Comparison of ENCODE assay signal across 13 mouse cellular contexts in genomic region chr6:72729831-72730559, GRCm38 (mm10). TPM values are rescaled to one million over a fixed set of nuclear protein-coding genes. Genes with fewer than 3 reads are reported as not detected.
DNase-seq lines count a peak whose midpoint lies in the region; ATAC-seq and TF ChIP-seq lines count a peak whose summit lies in the region.
"Had no signal": no experiment of that assay in that cellular context is flagged by ENCODE, and none has a peak within 500 bp of the region (broad histone marks: within the 10 kb centered on the region; RNA-seq: fewer than 3 reads in every experiment).

No protein-coding gene starts in this region.

- 0 out of 2 replicates have a peak, but pooled peaks cover 7% of the 10 kb centered on the region for H3K4me1 ChIP-seq in lung, embryonic 14.5 days (ENCODE audit: insufficient read depth)
- peaks cover 51% of the 10 kb centered on the region for H3K4me1 ChIP-seq in forebrain, embryonic 12.5 days
- peaks cover 8% of the 10 kb centered on the region for H3K4me1 ChIP-seq in hindbrain, postnatal 0 days (ENCODE audit: insufficient read depth, low read length)
- peaks cover 41% of the 10 kb centered on the region for H3K4me1 ChIP-seq in neural tube, embryonic 12.5 days

- WGBS in lung, embryonic 14.5 days, result 69% methylated on average over 14 of the region's 14 CpGs
- WGBS in forebrain, embryonic 12.5 days, result 18% methylated on average over 14 of the region's 14 CpGs
- WGBS in hindbrain, postnatal 0 days, result 30% methylated on average over 14 of the region's 14 CpGs
- 43% methylated on average over 14 of the region's 14 CpGs for WGBS in neural tube, embryonic 12.5 days

- H3K4me2 ChIP-seq in lung, embryonic 14.5 days, result no peak overlapping the region
- peak overlapping the region; percentile 29 for H3K4me2 ChIP-seq in forebrain, embryonic 12.5 days
- no peak overlapping the region for H3K4me2 ChIP-seq in hindbrain, postnatal 0 days (ENCODE audit: low read depth, low read length)
- H3K4me2 ChIP-seq in neural tube, embryonic 12.5 days (replicated peaks), result peak overlapping the region; percentile 36
- H3K4me2 ChIP-seq: liver, embryonic 15.5 days had no signal

- no peak for DNase-seq in lung, embryonic 14.5 days
- DNase-seq in lung, postnatal 4 days, result no peak
- no peak for DNase-seq in hindbrain, postnatal 0 days (ENCODE audit: low spot score)
- DNase-seq in frontal cortex, postnatal 25 days (ENCODE audit: low spot score in 2 of 2), result no peak
- DNase-seq in MN1 (ENCODE audit: low spot score), result no peak
- no peak for DNase-seq in right cerebral cortex, postnatal 4 days
- DNase-seq: B cell, adult 2 months; kidney, postnatal 10 days had no signal

- H3K9me3 ChIP-seq in lung, embryonic 14.5 days (ENCODE audit: low read depth, low read length), result no peaks in the 10 kb centered on the region
- peaks cover 6% of the 10 kb centered on the region; the same call in 1 of the 2 replicates for H3K9me3 ChIP-seq in forebrain, embryonic 12.5 days
- no peaks in the 10 kb centered on the region for H3K9me3 ChIP-seq in hindbrain, postnatal 0 days (ENCODE audit: low read length)
- H3K9me3 ChIP-seq in neural tube, embryonic 12.5 days, result no peaks in the 10 kb centered on the region
- H3K9me3 ChIP-seq: liver, embryonic 15.5 days had no signal

- no peak for TF ChIP-seq CTCF in lung, embryonic 14.5 days (IDR thresholded peaks at IDR 0.05; ENCODE audit: low read depth)
- no peak for TF ChIP-seq CTCF in hindbrain, postnatal 0 days (IDR thresholded peaks at IDR 0.05; ENCODE audit: low read depth)

- H3K4me3 ChIP-seq in lung, embryonic 14.5 days (ENCODE audit: low read depth, low read length), result no peak overlapping the region
- H3K4me3 ChIP-seq in forebrain, embryonic 12.5 days (replicated peaks), result no peak overlapping the region
- no peak overlapping the region for H3K4me3 ChIP-seq in hindbrain, postnatal 0 days (ENCODE audit: low read length)
- no peak overlapping the region for H3K4me3 ChIP-seq in neural tube, embryonic 12.5 days
- H3K4me3 ChIP-seq: liver, embryonic 15.5 days; myocyte had no signal

- H3K36me3 ChIP-seq in lung, embryonic 14.5 days (ENCODE audit: insufficient read depth), result no peaks in the 10 kb centered on the region
- no peaks in the 10 kb centered on the region for H3K36me3 ChIP-seq in forebrain, embryonic 12.5 days (replicated peaks)
- no peaks in the 10 kb centered on the region for H3K36me3 ChIP-seq in hindbrain, postnatal 0 days (ENCODE audit: insufficient read depth, low read length)
- no peaks in the 10 kb centered on the region for H3K36me3 ChIP-seq in neural tube, embryonic 12.5 days
- H3K36me3 ChIP-seq: liver, embryonic 15.5 days had no signal

- no peak overlapping the region for H3K9ac ChIP-seq in lung, embryonic 14.5 days
- no peak overlapping the region for H3K9ac ChIP-seq in forebrain, embryonic 12.5 days
- no peak overlapping the region for H3K9ac ChIP-seq in hindbrain, postnatal 0 days (replicated peaks; ENCODE audit: low read length)
- no peak overlapping the region for H3K9ac ChIP-seq in neural tube, embryonic 12.5 days
- H3K9ac ChIP-seq: liver, embryonic 15.5 days had no signal

- H3K27ac ChIP-seq in lung, embryonic 14.5 days (ENCODE audit: low read depth), result 0 out of 2 replicates have a peak overlapping the region, but pooled peaks have one; percentile 42
- H3K27ac ChIP-seq in forebrain, embryonic 12.5 days, result peak overlapping the region; percentile 81
- peak overlapping the region; percentile 64 for H3K27ac ChIP-seq in hindbrain, postnatal 0 days
- H3K27ac ChIP-seq in neural tube, embryonic 12.5 days, result peak overlapping the region; percentile 2; the same call in 1 of the 2 replicates
- H3K27ac ChIP-seq: liver, embryonic 15.5 days had no signal

- ATAC-seq in lung, embryonic 14.5 days (ENCODE audit: insufficient read depth), result no peak
- peak; percentile 3; the same call in 1 of the 2 replicates for ATAC-seq in forebrain, embryonic 12.5 days (ENCODE audit: low FRiP score)
- ATAC-seq in hindbrain, postnatal 0 days, result no peak
- ATAC-seq in neural tube, embryonic 12.5 days (ENCODE audit: low FRiP score, low read depth), result peak; percentile 19; the same call in 1 of the 2 replicates
- ATAC-seq: inflammation-experienced regulatory T-cells, adult 6 months had no signal

- no peaks in the 10 kb centered on the region for H3K27me3 ChIP-seq in lung, embryonic 14.5 days (ENCODE audit: insufficient read depth, low read length)
- no peaks in the 10 kb centered on the region for H3K27me3 ChIP-seq in forebrain, embryonic 12.5 days
- H3K27me3 ChIP-seq in hindbrain, postnatal 0 days (ENCODE audit: insufficient read depth, low read length), result no peaks in the 10 kb centered on the region
- H3K27me3 ChIP-seq in neural tube, embryonic 12.5 days (replicated peaks), result no peaks in the 10 kb centered on the region
- H3K27me3 ChIP-seq: liver, embryonic 15.5 days had no signal

RNA-seq across cellular contexts. Expression of gene Tcf7l1, which starts 59.1 kb away (rescaled TPM):
- polyA plus RNA-seq in lung, embryonic 14.5 days (2014; fragmentation: Nextera tagmentation; extraction: Ambion mirVana), result 38.3 and 41.1 TPM in 2 replicates
- 24.4 and 25.9 TPM in 2 replicates for polyA plus RNA-seq in forebrain, embryonic 12.5 days (2016; fragmentation: Nextera tagmentation; extraction: Ambion mirVana)
- 2.4 and 4.0 TPM in 2 replicates for total RNA-seq in hindbrain, postnatal 0 days (2014; rRNA removed)
- 8.2 and 9.1 TPM in 2 replicates for polyA plus RNA-seq in hindbrain, postnatal 0 days (2015; fragmentation: Nextera tagmentation; extraction: Ambion mirVana)
- polyA plus RNA-seq in neural tube, embryonic 12.5 days (2016; fragmentation: Nextera tagmentation; extraction: Ambion mirVana), result 17.4 and 18.6 TPM in 2 replicates

Comparison
In these comparisons a context has a peak if more than half of its experiments do, and no peak if none do; other contexts are left out.
1. ATAC-seq: peak in forebrain, embryonic 12.5 days (single experiment) and neural tube, embryonic 12.5 days (single experiment); none in lung, embryonic 14.5 days (single experiment) and hindbrain, postnatal 0 days (single experiment).
2. H3K27ac ChIP-seq: peak in every context shown above with its lines; median percentile 81 in forebrain, embryonic 12.5 days; 64 in hindbrain, postnatal 0 days; 42 in lung, embryonic 14.5 days; 2 in neural tube, embryonic 12.5 days.
3. H3K4me2 ChIP-seq: peak in forebrain, embryonic 12.5 days (single experiment) and neural tube, embryonic 12.5 days (single experiment); none in lung, embryonic 14.5 days (single experiment) and hindbrain, postnatal 0 days (single experiment).